Mouse (Mus musculus): ENCODE data around the gene Bfsp2. TPM values are rescaled to one million over a fixed set of nuclear protein-coding genes. Genes with fewer than 3 reads are reported as not detected.

The Bfsp2 gene
- polyA plus RNA-seq, 1 experiment, result not detected

- Histone ChIP-seq H3K27ac (replicated peaks; ENCODE audit: low read depth, low read length) (no peak overlapping the region), H3K4me1 (ENCODE audit: control insufficient read depth, insufficient read depth, insufficient read length, low read length) (no peaks in the 10 kb centered on the region), H3K4me3 (ENCODE audit: insufficient read depth, low read depth, low read length) (no peak overlapping the region)
Measured at GRCm38 (mm10) chr9:103495391-103495790, 15.2 kb upstream of the Bfsp2 start.

- Histone ChIP-seq H3K4me1 (ENCODE audit: control insufficient read depth, insufficient read depth, insufficient read length, low read length) (no peaks in the 10 kb centered on the region), H3K4me3 (ENCODE audit: insufficient read depth, low read depth, low read length) (no peak overlapping the region), H3K27ac (replicated peaks; ENCODE audit: low read depth, low read length) (no peak overlapping the region)
Measured at GRCm38 (mm10) chr9:103494346-103495020, 14.3 kb upstream of the Bfsp2 start.

- peaks cover 3% of the 10 kb centered on the region; the same call in 1 of the 2 replicates for H3K4me1 ChIP-seq (ENCODE audit: control insufficient read depth, insufficient read depth, insufficient read length, low read length)
- no peak overlapping the region for H3K27ac ChIP-seq (replicated peaks; ENCODE audit: low read depth, low read length)
- no peak overlapping the region for H3K4me3 ChIP-seq (ENCODE audit: insufficient read depth, low read depth, low read length)
Measured at GRCm38 (mm10) chr9:103491985-103492384, 11.8 kb upstream of the Bfsp2 start.

GRCm38 (mm10) chr9:103490439-103490838, 10.2 kb upstream of the Bfsp2 start:
- Histone ChIP-seq H3K4me3 (ENCODE audit: insufficient read depth, low read depth, low read length) (no peak overlapping the region), H3K27ac (replicated peaks; ENCODE audit: low read depth, low read length) (no peak overlapping the region), H3K4me1 (ENCODE audit: control insufficient read depth, insufficient read depth, insufficient read length, low read length) (peaks cover 3% of the 10 kb centered on the region; the same call in 1 of the 2 replicates)

DNA sequence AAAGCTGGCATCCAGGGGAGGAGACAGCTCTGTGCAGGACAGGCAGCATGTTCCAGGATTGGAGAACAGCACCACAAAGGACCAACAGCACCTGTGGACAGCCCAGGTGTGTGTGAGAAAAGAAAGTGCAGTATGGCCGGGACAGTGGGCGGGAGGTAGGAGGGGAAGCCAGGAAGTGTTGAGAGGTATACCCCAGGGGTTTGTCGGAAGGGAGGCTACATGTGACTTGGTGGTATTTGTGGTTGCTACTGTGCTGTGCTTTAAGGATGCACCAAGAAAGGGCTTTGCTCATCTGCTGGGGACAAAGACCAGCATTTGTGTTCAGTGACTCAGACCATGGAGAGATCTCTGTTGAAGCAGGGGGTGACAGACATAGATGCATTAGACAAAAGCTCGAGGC, 9.7 kb upstream of the Bfsp2 start:
- peaks cover 3% of the 10 kb centered on the region; the same call in 1 of the 2 replicates for H3K4me1 ChIP-seq (ENCODE audit: control insufficient read depth, insufficient read depth, insufficient read length, low read length)
- H3K4me3 ChIP-seq (ENCODE audit: insufficient read depth, low read depth, low read length), result no peak overlapping the region
- H3K27ac ChIP-seq (replicated peaks; ENCODE audit: low read depth, low read length), result no peak overlapping the region

- Histone ChIP-seq H3K27ac (replicated peaks; ENCODE audit: low read depth, low read length) (no peak overlapping the region), H3K4me3 (ENCODE audit: insufficient read depth, low read depth, low read length) (no peak overlapping the region), H3K4me1 (ENCODE audit: control insufficient read depth, insufficient read depth, insufficient read length, low read length) (peaks cover 3% of the 10 kb centered on the region; the same call in 1 of the 2 replicates)
Measured at GRCm38 (mm10) chr9:103489096-103489495, 8.9 kb upstream of the Bfsp2 start.

GRCm38 (mm10) chr9:103486262-103486661, 6.0 kb upstream of the Bfsp2 start:
- Histone ChIP-seq H3K27ac (replicated peaks; ENCODE audit: low read depth, low read length) (no peak overlapping the region), H3K4me3 (ENCODE audit: insufficient read depth, low read depth, low read length) (no peak overlapping the region), H3K4me1 (ENCODE audit: control insufficient read depth, insufficient read depth, insufficient read length, low read length) (peaks cover 3% of the 10 kb centered on the region; the same call in 1 of the 2 replicates)

DNA sequence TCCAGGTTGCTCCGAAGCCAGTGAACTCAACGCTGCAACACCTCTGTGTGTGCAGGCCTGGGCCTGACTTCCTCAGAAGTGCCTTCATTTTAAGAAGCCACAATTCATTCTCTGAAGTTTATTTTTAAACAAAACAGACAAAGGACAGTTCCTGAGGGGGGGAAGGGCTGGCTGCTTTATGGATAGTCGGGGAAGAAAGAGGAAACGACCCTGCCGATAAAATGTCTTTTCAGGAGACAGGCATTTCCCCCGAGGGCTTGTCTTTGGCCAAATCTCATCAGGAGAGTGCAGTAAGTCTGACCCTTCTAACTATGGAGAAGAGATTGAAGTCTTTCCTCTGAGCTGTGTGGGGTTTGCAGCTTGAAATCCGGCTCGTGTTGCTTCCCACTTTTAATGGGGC, 5.4 kb upstream of the Bfsp2 start:
- Histone ChIP-seq H3K4me1 (ENCODE audit: control insufficient read depth, insufficient read depth, insufficient read length, low read length) (peaks cover 3% of the 10 kb centered on the region; the same call in 1 of the 2 replicates), H3K27ac (replicated peaks; ENCODE audit: low read depth, low read length) (no peak overlapping the region), H3K4me3 (ENCODE audit: insufficient read depth, low read depth, low read length) (no peak overlapping the region)

DNA sequence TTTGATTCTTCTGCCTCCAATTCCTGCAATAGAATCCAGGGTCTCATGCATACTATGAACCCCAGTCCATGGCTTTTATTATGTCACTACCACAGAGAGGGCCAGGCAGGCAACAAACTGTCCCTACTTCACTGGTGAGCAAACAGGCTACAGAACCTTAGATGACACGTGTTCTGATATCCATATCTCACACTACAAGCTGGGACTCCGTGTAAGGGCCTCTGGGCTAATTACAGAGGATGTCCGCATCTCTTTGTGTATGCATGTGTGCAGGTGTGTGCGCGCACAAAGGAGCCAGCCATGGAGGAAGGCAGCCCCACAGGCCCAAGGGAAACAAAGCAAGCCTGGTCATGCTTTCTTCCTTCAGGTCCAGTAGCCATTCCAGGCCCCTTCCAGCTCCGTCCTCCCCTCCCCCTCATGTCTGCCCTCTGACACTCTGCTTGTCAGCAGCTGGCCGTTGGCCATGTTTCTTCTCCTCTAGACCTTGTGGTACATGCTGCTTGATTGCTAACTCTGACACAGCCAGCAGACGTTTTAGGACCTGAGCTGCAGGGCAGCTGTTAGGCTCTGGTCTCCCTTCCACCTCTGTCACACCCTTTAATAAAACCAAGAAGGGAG, 492 bp upstream of the Bfsp2 start:
- H3K4me1 ChIP-seq (ENCODE audit: control insufficient read depth, insufficient read depth, insufficient read length, low read length), result no peaks in the 10 kb centered on the region
- no peak overlapping the region for H3K27ac ChIP-seq (replicated peaks; ENCODE audit: low read depth, low read length)
- H3K4me3 ChIP-seq (ENCODE audit: insufficient read depth, low read depth, low read length), result no peak overlapping the region

- H3K4me3 ChIP-seq (ENCODE audit: insufficient read depth, low read depth, low read length), result no peak overlapping the region
- no peaks in the 10 kb centered on the region; the same call in 1 of the 2 replicates for H3K4me1 ChIP-seq (ENCODE audit: control insufficient read depth, insufficient read depth, insufficient read length, low read length)
- no peak overlapping the region for H3K27ac ChIP-seq (replicated peaks; ENCODE audit: low read depth, low read length)
Measured at GRCm38 (mm10) chr9:103475414-103475813, 4.8 kb downstream of the Bfsp2 start.

DNA sequence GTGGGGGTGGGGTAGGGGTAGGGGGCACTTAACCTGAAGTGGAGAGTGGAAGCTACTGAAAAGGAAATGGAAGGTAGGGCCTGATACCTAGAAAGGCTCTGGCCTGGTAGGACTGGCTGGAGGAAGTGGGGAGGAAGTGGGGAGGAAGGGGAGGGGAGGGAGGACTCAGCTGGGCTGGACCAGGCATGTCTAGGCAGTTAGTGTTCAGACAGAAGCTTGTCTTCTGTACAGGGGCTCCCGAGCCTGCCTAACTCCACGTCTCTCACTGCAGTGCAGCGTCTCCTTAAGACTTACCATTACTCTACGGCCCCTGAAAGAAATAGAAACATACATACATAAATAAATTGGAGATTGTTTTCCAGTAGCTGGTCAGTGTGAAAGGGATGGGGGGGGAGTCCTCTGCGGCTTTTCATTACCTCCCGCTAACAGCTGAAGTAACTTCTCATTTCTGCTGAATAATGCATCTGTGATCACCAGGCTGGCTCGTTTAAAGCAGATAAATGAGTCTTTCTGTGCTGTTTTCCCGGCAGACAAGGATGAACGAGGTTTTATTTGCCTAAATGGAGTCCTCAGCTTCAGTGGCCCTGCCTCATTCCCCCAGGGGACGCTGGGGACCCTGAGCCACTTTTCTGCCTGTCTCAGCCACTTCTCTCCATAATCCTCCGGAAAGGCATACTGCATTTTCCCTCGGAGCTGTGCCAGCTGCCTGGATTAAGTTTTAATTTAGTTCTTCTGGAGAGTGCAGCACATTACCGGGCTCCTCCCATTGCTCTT, 6.1 kb downstream of the Bfsp2 start:
- H3K4me1 ChIP-seq (ENCODE audit: control insufficient read depth, insufficient read depth, insufficient read length, low read length), result no peaks in the 10 kb centered on the region; the same call in 1 of the 2 replicates
- H3K27ac ChIP-seq (replicated peaks; ENCODE audit: low read depth, low read length), result no peak overlapping the region
- no peak overlapping the region for H3K4me3 ChIP-seq (ENCODE audit: insufficient read depth, low read depth, low read length)

DNA sequence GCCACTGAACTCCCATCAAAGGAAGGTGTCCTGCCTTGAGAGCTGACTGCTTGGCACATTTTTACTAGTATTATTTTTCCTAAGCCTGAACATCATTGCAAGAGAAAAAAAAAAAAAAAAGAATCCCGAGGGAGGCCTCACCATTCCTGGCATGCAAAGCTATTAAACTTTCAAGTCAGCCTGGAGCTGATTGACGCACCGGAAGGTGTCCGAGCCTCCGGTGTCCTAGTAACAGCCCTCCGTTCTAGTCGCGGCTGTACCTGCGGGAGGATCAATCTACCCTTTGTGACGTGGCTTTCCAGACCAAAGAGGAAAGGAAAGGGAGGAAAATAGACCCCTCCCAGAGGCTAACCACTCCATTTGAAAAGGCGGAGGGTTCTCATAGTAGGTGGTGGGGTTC, 8.4 kb downstream of the Bfsp2 start:
- Histone ChIP-seq H3K27ac (replicated peaks; ENCODE audit: low read depth, low read length) (no peak overlapping the region), H3K4me3 (ENCODE audit: insufficient read depth, low read depth, low read length) (no peak overlapping the region), H3K4me1 (ENCODE audit: control insufficient read depth, insufficient read depth, insufficient read length, low read length) (no peaks in the 10 kb centered on the region; the same call in 1 of the 2 replicates)

DNA sequence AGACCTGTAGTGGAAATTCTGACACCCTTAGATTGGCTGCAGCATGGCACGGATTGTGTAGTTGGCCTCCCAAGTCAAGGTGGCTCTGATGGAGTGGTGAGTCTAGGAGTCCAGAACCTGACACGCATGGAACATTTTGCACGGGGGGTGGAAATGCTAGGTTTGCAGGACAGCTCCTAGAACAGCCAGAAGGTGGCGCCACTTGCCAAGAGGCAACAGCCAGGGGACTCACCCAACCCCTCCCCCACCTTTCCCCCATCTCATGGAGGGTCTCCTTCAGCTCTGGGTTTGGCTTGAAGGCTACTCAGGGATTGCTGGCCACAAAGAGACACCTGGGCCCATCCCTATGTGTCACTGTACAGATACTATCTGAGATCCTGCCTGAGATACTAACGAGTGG, 10.7 kb downstream of the Bfsp2 start:
- no peak overlapping the region for H3K4me3 ChIP-seq (ENCODE audit: insufficient read depth, low read depth, low read length)
- H3K27ac ChIP-seq (replicated peaks; ENCODE audit: low read depth, low read length), result no peak overlapping the region
- no peaks in the 10 kb centered on the region; the same call in 1 of the 2 replicates for H3K4me1 ChIP-seq (ENCODE audit: control insufficient read depth, insufficient read depth, insufficient read length, low read length)

DNA sequence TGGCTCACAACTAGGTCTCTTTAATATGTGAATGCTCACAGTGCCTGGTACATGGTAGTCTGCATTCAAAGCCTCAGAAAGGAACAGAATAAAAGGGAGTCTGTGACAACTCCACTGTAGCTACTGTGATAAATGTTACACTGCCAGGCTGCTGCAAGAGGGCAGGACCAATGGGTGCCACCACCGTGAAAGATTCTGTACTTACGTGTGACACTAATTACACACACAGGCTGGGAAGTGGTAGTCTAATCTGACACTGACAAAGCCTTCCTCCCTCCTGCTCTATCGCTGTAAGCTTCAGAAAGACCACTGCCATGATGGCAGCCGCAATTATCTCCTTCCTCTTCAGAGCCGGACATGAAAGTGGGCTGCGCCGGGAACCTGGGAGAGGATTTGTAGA, 11.3 kb downstream of the Bfsp2 start:
- no peak overlapping the region for H3K27ac ChIP-seq (replicated peaks; ENCODE audit: low read depth, low read length)
- H3K4me3 ChIP-seq (ENCODE audit: insufficient read depth, low read depth, low read length), result no peak overlapping the region
- H3K4me1 ChIP-seq (ENCODE audit: control insufficient read depth, insufficient read depth, insufficient read length, low read length), result no peaks in the 10 kb centered on the region; the same call in 1 of the 2 replicates

GRCm38 (mm10) chr9:103465711-103466220, 14.5 kb downstream of the Bfsp2 start:
- Histone ChIP-seq H3K4me3 (ENCODE audit: insufficient read depth, low read depth, low read length) (no peak overlapping the region), H3K27ac (replicated peaks; ENCODE audit: low read depth, low read length) (no peak overlapping the region), H3K4me1 (ENCODE audit: control insufficient read depth, insufficient read depth, insufficient read length, low read length) (no peaks in the 10 kb centered on the region)

Data from brown adipose tissue, adult 24 weeks (tissue).